Mouse (Mus musculus): ENCODE data around the gene Med13l. TPM values are rescaled to one million over a fixed set of nuclear protein-coding genes. Genes with fewer than 3 reads are reported as not detected.

Gene Med13l
- polyA plus RNA-seq (2016; fragmentation: Nextera tagmentation; extraction: Ambion mirVana): 10.5 and 11.2 TPM in 2 replicates

DNA sequence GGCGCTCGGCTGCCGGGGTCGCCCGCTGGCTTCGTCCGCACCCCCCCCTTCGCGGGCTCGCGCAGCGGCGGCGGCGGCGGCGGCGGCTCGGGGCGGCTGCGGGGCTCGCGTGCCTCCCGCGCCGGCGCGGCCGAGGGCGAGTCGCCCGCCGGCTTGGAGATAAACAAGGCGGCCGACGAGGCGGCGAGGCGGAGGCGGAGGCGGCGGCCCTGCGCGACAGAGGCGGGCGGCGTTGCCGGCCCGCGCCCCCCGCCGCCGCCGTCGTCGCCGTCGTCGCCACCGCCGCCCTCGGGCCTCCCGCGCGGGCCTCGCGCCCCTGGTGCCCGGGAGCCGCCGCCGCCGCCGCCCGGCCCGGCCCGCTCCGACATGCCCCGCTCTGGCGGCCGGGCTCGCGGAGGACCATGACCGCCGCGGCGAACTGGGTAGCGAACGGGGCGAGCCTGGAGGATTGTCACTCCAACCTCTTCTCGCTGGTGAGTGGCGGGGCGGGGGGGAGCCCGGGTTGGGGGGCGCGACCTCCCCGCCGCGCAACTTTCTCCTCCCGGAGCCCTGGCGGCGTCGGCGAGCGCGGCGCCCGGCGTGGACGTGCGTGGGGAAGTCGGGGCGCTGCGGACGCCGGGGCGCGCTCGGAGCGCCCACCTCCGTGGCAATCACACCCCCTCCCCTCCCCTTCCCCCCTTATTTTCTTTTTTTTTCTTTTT, at the start of gene Med13l:
Gene Med13l (plus strand): TSS at position 295 of the 701 bp plus-strand sequence.
- Histone ChIP-seq H3K27ac (peak within 1 kb of the TSS; percentile 97), H3K4me3 (peak within 1 kb of the TSS; percentile 89), H3K9me3 (no peaks in the 10 kb centered on the region), H3K27me3 (ENCODE audit: poor library complexity, severe bottlenecking) (peaks cover 21% of the 10 kb centered on the region), H3K4me1 (peaks cover 66% of the 10 kb centered on the region), H3K36me3 (replicated peaks) (no peaks in the 10 kb centered on the region)
- under 1% methylated on average over 81 of the region's 120 CpGs for WGBS
- DNase-seq (ENCODE audit: extremely low spot score, low spot score): peak; percentile 67

- no peak for DNase-seq (ENCODE audit: extremely low spot score, low spot score)
- no peak overlapping the region for H3K27ac ChIP-seq
- peaks cover 42% of the 10 kb centered on the region for H3K27me3 ChIP-seq (ENCODE audit: poor library complexity, severe bottlenecking)
- peaks cover 41% of the 10 kb centered on the region for H3K4me1 ChIP-seq
- H3K9me3 ChIP-seq: no peaks in the 10 kb centered on the region
- 90% methylated on average over 4 of the region's 4 CpGs for WGBS
- no peaks in the 10 kb centered on the region for H3K36me3 ChIP-seq (replicated peaks)
- H3K4me3 ChIP-seq: no peak overlapping the region
Observed at GRCm38 (mm10) chr5:118510969-118511368, 49.5 kb upstream of the Med13l start.

GRCm38 (mm10) chr5:118513005-118513404, 47.5 kb upstream of the Med13l start:
- DNase-seq (ENCODE audit: extremely low spot score, low spot score): no peak
- no peak overlapping the region for H3K4me3 ChIP-seq
- 63% methylated on average over 1 of the region's 1 CpGs for WGBS
- H3K36me3 ChIP-seq (replicated peaks): no peaks in the 10 kb centered on the region
- peaks cover 62% of the 10 kb centered on the region for H3K27me3 ChIP-seq (ENCODE audit: poor library complexity, severe bottlenecking)
- no peak overlapping the region for H3K27ac ChIP-seq
- H3K4me1 ChIP-seq: peaks cover 57% of the 10 kb centered on the region
- no peaks in the 10 kb centered on the region for H3K9me3 ChIP-seq

- no peak for DNase-seq (ENCODE audit: extremely low spot score, low spot score)
- H3K36me3 ChIP-seq (replicated peaks): no peaks in the 10 kb centered on the region
- peak overlapping the region; percentile 48 for H3K4me3 ChIP-seq
- H3K9me3 ChIP-seq: no peaks in the 10 kb centered on the region
- H3K27ac ChIP-seq: peak overlapping the region; percentile 56; the same call in 1 of the 2 replicates
- H3K27me3 ChIP-seq (ENCODE audit: poor library complexity, severe bottlenecking): peaks cover 70% of the 10 kb centered on the region
- WGBS: 10% methylated on average over 43 of the region's 43 CpGs
- H3K4me1 ChIP-seq: peaks cover 65% of the 10 kb centered on the region
Observed at GRCm38 (mm10) chr5:118513629-118514526, 46.6 kb upstream of the Med13l start.

DNA sequence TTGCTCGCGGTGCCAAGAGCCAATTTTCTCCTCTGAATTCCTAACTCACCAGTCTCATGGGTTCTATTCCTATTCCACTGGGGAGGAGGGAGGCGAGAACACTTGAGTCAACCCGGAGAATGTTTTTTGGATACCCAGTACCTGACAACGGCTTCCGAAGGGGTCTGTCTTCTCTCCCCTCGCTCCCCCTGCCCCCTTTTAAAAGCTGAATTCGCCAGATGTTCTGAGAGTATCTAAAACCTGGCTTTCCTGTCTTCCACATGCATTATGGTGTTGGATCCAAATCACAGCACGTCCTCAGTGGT, 46.0 kb upstream of the Med13l start:
- Histone ChIP-seq H3K27ac (0 out of 2 replicates have a peak overlapping the region, but pooled peaks have one; percentile 56), H3K27me3 (ENCODE audit: poor library complexity, severe bottlenecking) (peaks cover 74% of the 10 kb centered on the region), H3K4me1 (peaks cover 68% of the 10 kb centered on the region), H3K9me3 (no peaks in the 10 kb centered on the region), H3K4me3 (peak overlapping the region; percentile 48), H3K36me3 (replicated peaks) (no peaks in the 10 kb centered on the region)
- 24% methylated on average over 9 of the region's 9 CpGs for WGBS
- no peak for DNase-seq (ENCODE audit: extremely low spot score, low spot score)

GRCm38 (mm10) chr5:118514842-118515241, 45.6 kb upstream of the Med13l start:
- Histone ChIP-seq H3K4me3 (peak overlapping the region; percentile 48), H3K4me1 (peaks cover 71% of the 10 kb centered on the region), H3K36me3 (replicated peaks) (no peaks in the 10 kb centered on the region), H3K27me3 (ENCODE audit: poor library complexity, severe bottlenecking) (peaks cover 77% of the 10 kb centered on the region), H3K27ac (no peak overlapping the region), H3K9me3 (no peaks in the 10 kb centered on the region)
- WGBS: 45% methylated on average over 5 of the region's 5 CpGs
- no peak for DNase-seq (ENCODE audit: extremely low spot score, low spot score)

DNA sequence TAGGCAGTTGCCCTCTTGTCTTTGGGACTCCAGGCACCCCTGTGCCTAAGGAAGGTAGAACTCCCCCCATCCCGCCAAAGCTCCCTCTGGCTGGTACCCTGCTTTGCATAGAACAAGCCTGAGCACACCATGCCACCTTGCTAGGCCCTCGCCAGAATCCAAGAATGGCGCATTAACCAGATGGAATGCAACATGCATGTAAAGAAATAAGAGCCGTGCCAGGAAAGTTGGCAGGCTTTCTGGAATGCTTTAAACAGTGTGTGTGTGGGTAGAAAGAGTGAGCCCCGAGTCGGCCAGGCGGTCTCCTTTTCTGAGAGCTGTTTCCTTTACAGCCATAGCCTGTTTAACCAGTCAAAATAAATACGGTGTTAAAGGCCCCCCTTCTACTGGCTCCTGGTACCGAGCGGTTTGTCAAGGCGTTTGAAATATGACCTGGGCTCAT, 45.2 kb upstream of the Med13l start:
- DNase-seq (ENCODE audit: extremely low spot score, low spot score): no peak
- Histone ChIP-seq H3K4me3 (no peak overlapping the region), H3K36me3 (replicated peaks) (no peaks in the 10 kb centered on the region), H3K27me3 (ENCODE audit: poor library complexity, severe bottlenecking) (peaks cover 77% of the 10 kb centered on the region), H3K9me3 (no peaks in the 10 kb centered on the region), H3K4me1 (peaks cover 73% of the 10 kb centered on the region), H3K27ac (no peak overlapping the region)
- 22% methylated on average over 11 of the region's 11 CpGs for WGBS

GRCm38 (mm10) chr5:118516066-118516465, 44.4 kb upstream of the Med13l start:
- DNase-seq (ENCODE audit: extremely low spot score, low spot score): no peak
- Histone ChIP-seq H3K27me3 (ENCODE audit: poor library complexity, severe bottlenecking) (peaks cover 77% of the 10 kb centered on the region), H3K36me3 (replicated peaks) (no peaks in the 10 kb centered on the region), H3K4me3 (no peak overlapping the region), H3K27ac (no peak overlapping the region), H3K4me1 (peaks cover 80% of the 10 kb centered on the region), H3K9me3 (no peaks in the 10 kb centered on the region)
- 77% methylated on average over 6 of the region's 6 CpGs for WGBS

- Histone ChIP-seq H3K36me3 (replicated peaks) (no peaks in the 10 kb centered on the region), H3K9me3 (no peaks in the 10 kb centered on the region), H3K27ac (no peak overlapping the region), H3K4me3 (no peak overlapping the region), H3K27me3 (ENCODE audit: poor library complexity, severe bottlenecking) (peaks cover 81% of the 10 kb centered on the region), H3K4me1 (peaks cover 82% of the 10 kb centered on the region)
- WGBS: 60% methylated on average over 6 of the region's 6 CpGs
- no peak for DNase-seq (ENCODE audit: extremely low spot score, low spot score)
Observed at GRCm38 (mm10) chr5:118516470-118516869, 44.0 kb upstream of the Med13l start.

DNA sequence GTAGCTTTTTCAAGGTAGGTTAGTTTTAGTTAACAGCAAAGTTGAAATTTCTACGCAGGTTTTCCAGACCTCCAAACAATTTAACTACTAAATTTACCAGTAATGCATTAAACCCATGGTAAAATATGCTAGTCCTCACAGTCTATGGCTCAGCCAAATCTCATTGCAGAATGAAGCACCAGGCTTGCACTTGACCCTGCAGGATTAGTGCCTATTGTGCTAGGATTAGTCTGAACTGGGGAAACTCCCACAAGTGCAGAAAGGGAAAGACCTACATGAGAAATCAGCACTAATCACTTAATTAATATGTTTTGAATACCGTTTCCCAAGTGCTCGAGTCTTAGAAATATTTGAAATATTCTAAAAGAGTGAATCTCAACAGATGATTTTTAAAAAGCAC, 40.0 kb upstream of the Med13l start:
- Histone ChIP-seq H3K4me1 (peaks cover 50% of the 10 kb centered on the region), H3K27ac (no peak overlapping the region), H3K36me3 (replicated peaks) (no peaks in the 10 kb centered on the region), H3K4me3 (no peak overlapping the region), H3K9me3 (no peaks in the 10 kb centered on the region), H3K27me3 (ENCODE audit: poor library complexity, severe bottlenecking) (peaks cover 73% of the 10 kb centered on the region)
- WGBS: 43% methylated on average over 3 of the region's 3 CpGs
- no peak for DNase-seq (ENCODE audit: extremely low spot score, low spot score)

GRCm38 (mm10) chr5:118524400-118524799, 36.1 kb upstream of the Med13l start:
- peaks cover 55% of the 10 kb centered on the region for H3K27me3 ChIP-seq (ENCODE audit: poor library complexity, severe bottlenecking)
- no peak overlapping the region for H3K27ac ChIP-seq
- H3K4me3 ChIP-seq: no peak overlapping the region
- WGBS: 72% methylated on average over 7 of the region's 7 CpGs
- H3K9me3 ChIP-seq: no peaks in the 10 kb centered on the region
- H3K36me3 ChIP-seq (replicated peaks): no peaks in the 10 kb centered on the region
- no peak for DNase-seq (ENCODE audit: extremely low spot score, low spot score)
- peaks cover 44% of the 10 kb centered on the region for H3K4me1 ChIP-seq

DNA sequence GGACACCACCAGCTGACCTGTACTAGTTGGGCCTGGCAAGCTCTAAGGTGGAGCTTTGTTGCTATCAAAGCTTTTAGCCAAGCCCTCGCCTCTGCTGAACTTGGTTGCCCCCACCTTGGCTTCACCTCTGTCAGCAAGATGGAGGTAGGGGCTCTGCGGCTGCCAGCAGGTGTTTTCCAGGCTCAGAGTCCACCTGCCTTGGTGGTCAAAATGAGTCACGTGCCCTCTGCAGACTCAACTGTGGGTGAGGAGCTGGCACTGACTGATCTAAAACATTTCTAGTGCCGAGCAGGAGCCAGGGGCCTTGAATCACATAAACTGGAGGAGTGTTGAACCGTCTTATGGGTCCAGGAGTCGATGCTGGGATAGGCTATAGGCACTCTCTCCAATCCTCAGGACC, 34.8 kb upstream of the Med13l start:
- Histone ChIP-seq H3K27me3 (ENCODE audit: poor library complexity, severe bottlenecking) (peaks cover 55% of the 10 kb centered on the region), H3K36me3 (replicated peaks) (no peaks in the 10 kb centered on the region), H3K4me3 (no peak overlapping the region), H3K9me3 (no peaks in the 10 kb centered on the region), H3K4me1 (peaks cover 42% of the 10 kb centered on the region), H3K27ac (no peak overlapping the region)
- WGBS: 86% methylated on average over 6 of the region's 6 CpGs
- DNase-seq (ENCODE audit: extremely low spot score, low spot score): no peak

DNA sequence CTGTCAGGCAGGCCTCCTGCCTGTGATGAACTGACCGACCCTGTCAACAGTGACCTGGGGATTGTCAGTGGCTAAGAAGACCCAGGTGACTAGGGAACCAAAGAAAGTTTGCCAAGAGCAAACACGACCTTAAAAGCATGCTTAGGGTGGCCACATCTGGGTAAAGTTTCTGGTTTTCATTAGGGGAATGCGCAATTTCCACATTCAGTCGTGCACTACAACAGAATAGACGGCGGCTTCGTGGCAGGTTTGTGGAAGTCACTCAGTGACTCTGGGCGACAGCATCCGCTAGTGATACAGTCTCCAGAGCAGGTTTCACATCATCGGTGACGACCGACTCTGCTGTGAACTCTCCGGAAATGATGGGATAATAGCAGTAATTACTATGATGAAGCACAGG, 34.0 kb upstream of the Med13l start:
- 73% methylated on average over 13 of the region's 13 CpGs for WGBS
- H3K27me3 ChIP-seq (ENCODE audit: poor library complexity, severe bottlenecking): peaks cover 59% of the 10 kb centered on the region
- no peak for DNase-seq (ENCODE audit: extremely low spot score, low spot score)

More for the DNA sequence above, 34.0 kb upstream of the Med13l start:
- no peaks in the 10 kb centered on the region for H3K36me3 ChIP-seq (replicated peaks)
- H3K4me1 ChIP-seq: peaks cover 35% of the 10 kb centered on the region
- H3K9me3 ChIP-seq: no peaks in the 10 kb centered on the region
- H3K27ac ChIP-seq: no peak overlapping the region
- no peak overlapping the region for H3K4me3 ChIP-seq

Measured in forebrain, embryonic 10.5 days (tissue).